Mouse (Mus musculus): ENCODE results near the gene Lcat. TPM values are rescaled to one million over a fixed set of nuclear protein-coding genes. Genes with fewer than 3 reads are reported as not detected.

Lcat gene
- total and polyA plus RNA-seq, 3 experiments: 1.1 to 2.5 TPM; not detected in 1

- no peaks in the 10 kb centered on the region for H3K27me3 ChIP-seq (ENCODE audit: control insufficient read depth in 1 of 2, insufficient read depth in 2 of 2, low read length in 2 of 2)
- peaks cover 0 to 4% of the 10 kb centered on the region in 2 experiments; a peak in 1 of 4 replicates for H3K4me1 ChIP-seq (ENCODE audit: control insufficient read depth in 1 of 2, insufficient read depth in 2 of 2, low read length in 2 of 2)
- no peak for DNase-seq (ENCODE audit: low read depth, low spot score)
- no peak for TF ChIP-seq NELFE (IDR thresholded peaks at IDR 0.05; ENCODE audit: low read depth, low read length)
- H3K9me3 ChIP-seq (replicated peaks; ENCODE audit: insufficient read depth, low read length): no peaks in the 10 kb centered on the region
- peaks cover 2% of the 10 kb centered on the region; the same call in 1 of the 2 replicates for H3K79me2 ChIP-seq (ENCODE audit: control insufficient read depth, insufficient read depth, low read length, poor library complexity)
- no peak overlapping the region for H3K9ac ChIP-seq (ENCODE audit: control insufficient read depth, low read depth, low read length, poor library complexity, severe bottlenecking)
- H3K27ac ChIP-seq (ENCODE audit: control insufficient read depth, low read depth, low read length): no peak overlapping the region
- no peak overlapping the region for H3K4me3 ChIP-seq (ENCODE audit: control insufficient read depth in 1 of 2, insufficient read depth in 1 of 2, low read depth in 2 of 2, low read length in 2 of 2)
- peaks cover under 1 to 6% of the 10 kb centered on the region in 2 experiments for H3K36me3 ChIP-seq (ENCODE audit: control insufficient read depth in 1 of 2, insufficient read depth in 2 of 2, low read length in 2 of 2)
These were observed 13.4 kb upstream of the Lcat start for GRCm38 (mm10) chr8:105956556-105956955.

- TF ChIP-seq RCOR1 (IDR thresholded peaks at IDR 0.05; ENCODE audit: low read depth, low read length) (no peak), NELFE (IDR thresholded peaks at IDR 0.05; ENCODE audit: low read depth, low read length) (no peak), MAX (IDR thresholded peaks at IDR 0.05; ENCODE audit: low read length) (no peak), TAL1 (IDR thresholded peaks at IDR 0.05; ENCODE audit: low read length) (no peak), RAD21 (IDR thresholded peaks at IDR 0.05; ENCODE audit: low read depth, low read length) (no peak), MYC (IDR thresholded peaks at IDR 0.05; ENCODE audit: low read depth, low read length) (no peak), ELF1 (IDR thresholded peaks at IDR 0.05; ENCODE audit: low read depth, low read length) (no peak), NRF1 (IDR thresholded peaks at IDR 0.05; ENCODE audit: insufficient read depth, low read depth, low read length, poor library complexity, severe bottlenecking) (no peak), CHD1 (IDR thresholded peaks at IDR 0.05; ENCODE audit: low read depth, low read length) (no peak), MYB (IDR thresholded peaks at IDR 0.05; ENCODE audit: low read depth, low read length) (no peak)
- no peak for DNase-seq (ENCODE audit: low read depth, low spot score)
- Histone ChIP-seq H3K9me3 (replicated peaks; ENCODE audit: insufficient read depth, low read length) (no peaks in the 10 kb centered on the region), H3K79me2 (ENCODE audit: control insufficient read depth, insufficient read depth, low read length, poor library complexity) (no peaks in the 10 kb centered on the region), H3K27ac (ENCODE audit: control insufficient read depth, low read depth, low read length) (no peak overlapping the region), H3K4me1 (ENCODE audit: control insufficient read depth in 1 of 2, insufficient read depth in 2 of 2, low read length in 2 of 2) (no peaks in the 10 kb centered on the region), H3K9ac (ENCODE audit: control insufficient read depth, low read depth, low read length, poor library complexity, severe bottlenecking) (no peak overlapping the region), H3K4me3 (ENCODE audit: control insufficient read depth in 1 of 2, insufficient read depth in 1 of 2, low read depth in 2 of 2, low read length in 2 of 2) (no peak overlapping the region), H3K36me3 (ENCODE audit: control insufficient read depth in 1 of 2, insufficient read depth in 2 of 2, low read length in 2 of 2) (peaks cover 2 to 4% of the 10 kb centered on the region in 2 experiments), H3K27me3 (ENCODE audit: control insufficient read depth in 1 of 2, insufficient read depth in 2 of 2, low read length in 2 of 2) (no peaks in the 10 kb centered on the region)
These were observed 8.0 kb upstream of the Lcat start for GRCm38 (mm10) chr8:105951057-105951659.

- H3K9ac ChIP-seq (ENCODE audit: control insufficient read depth, low read depth, low read length, poor library complexity, severe bottlenecking): no peak overlapping the region
- H3K36me3 ChIP-seq (ENCODE audit: control insufficient read depth in 1 of 2, insufficient read depth in 2 of 2, low read length in 2 of 2): peaks cover 2% of the 10 kb centered on the region in 2 experiments
- no peaks in the 10 kb centered on the region for H3K79me2 ChIP-seq (ENCODE audit: control insufficient read depth, insufficient read depth, low read length, poor library complexity)
These were observed 6.2 kb upstream of the Lcat start for GRCm38 (mm10) chr8:105949350-105949749.

More at GRCm38 (mm10) chr8:105949350-105949749, 6.2 kb upstream of the Lcat start:
- no peaks in the 10 kb centered on the region for H3K4me1 ChIP-seq (ENCODE audit: control insufficient read depth in 1 of 2, insufficient read depth in 2 of 2, low read length in 2 of 2)
- DNase-seq (ENCODE audit: low read depth, low spot score): peak; percentile 64
- no peak overlapping the region for H3K4me3 ChIP-seq (ENCODE audit: control insufficient read depth in 1 of 2, insufficient read depth in 1 of 2, low read depth in 2 of 2, low read length in 2 of 2)
- H3K27me3 ChIP-seq (ENCODE audit: control insufficient read depth in 1 of 2, insufficient read depth in 2 of 2, low read length in 2 of 2): no peaks in the 10 kb centered on the region
- no peak overlapping the region for H3K27ac ChIP-seq (ENCODE audit: control insufficient read depth, low read depth, low read length)
- H3K9me3 ChIP-seq (replicated peaks; ENCODE audit: insufficient read depth, low read length): no peaks in the 10 kb centered on the region
- TF ChIP-seq ETS1 (IDR thresholded peaks at IDR 0.05; ENCODE audit: low read depth, low read length) (no peak), TBP (IDR thresholded peaks at IDR 0.05; ENCODE audit: low read depth, low read length) (no peak), RCOR1 (IDR thresholded peaks at IDR 0.05; ENCODE audit: low read depth, low read length) (no peak), MXI1 (IDR thresholded peaks at IDR 0.05; ENCODE audit: low read depth, low read length) (no peak), MYC (IDR thresholded peaks at IDR 0.05; ENCODE audit: low read depth, low read length) (no peak), POLR2AphosphoS5 (IDR thresholded peaks at IDR 0.05; ENCODE audit: borderline replicate concordance, low read depth, low read length) (no peak)
